Mouse (Mus musculus) limb, embryonic 14.5 days (tissue): ENCODE data around the gene Gna12. TPM values are rescaled to one million over a fixed set of nuclear protein-coding genes. Genes with fewer than 3 reads are reported as not detected.

Experiments used
- ATAC-seq: fragments of 200-750 bp; cut with Nextera tagmentation; 2 replicates; pipeline ENCODE4 v1.8.0; 2017; ENCODE audit warnings: low read depth, moderate number of reproducible peaks, moderate TSS enrichment; ENCODE audit not compliant: low FRiP score
- DNase-seq: peaks from one replicate; pipeline ENCODE4 v3.0.0-alpha.2; 2015; ENCODE audit warnings: low spot score
- H3K27ac ChIP-seq: fragments of 300-500 bp; sonication (generic); replicated peaks from 2 replicates; pipeline ENCODE4 v1.5.1; 2014; ENCODE audit warnings: low read depth, mild to moderate bottlenecking, low read length, moderate library complexity, mixed read lengths
- H3K27me3 ChIP-seq: fragments of 300-500 bp; sonication (generic); 2 replicates; pipeline ENCODE4 v1.6.1; 2014; ENCODE audit warnings: low read length, mixed read lengths; ENCODE audit not compliant: control insufficient read depth, insufficient read depth
- H3K36me3 ChIP-seq: fragments of 300-500 bp; sonication (generic); 2 replicates; pipeline ENCODE4 v1.6.1; 2014; ENCODE audit warnings: mild to moderate bottlenecking, low read length, moderate library complexity, mixed read lengths; ENCODE audit not compliant: control insufficient read depth, insufficient read depth
- H3K4me1 ChIP-seq: fragments of 300-500 bp; sonication (generic); 2 replicates; pipeline ENCODE4 v1.6.1; 2014; ENCODE audit warnings: antibody characterized with exemption, low read length, mixed read lengths; ENCODE audit not compliant: control insufficient read depth, insufficient read depth
- H3K4me2 ChIP-seq: fragments of 300-500 bp; sonication (generic); replicated peaks from 2 replicates; pipeline ENCODE4 v1.6.1; 2014; ENCODE audit warnings: low read depth, mild to moderate bottlenecking, low read length, moderate library complexity; ENCODE audit not compliant: severe bottlenecking
- H3K4me3 ChIP-seq: fragments of 300-500 bp; sonication (generic); replicated peaks from 2 replicates; pipeline ENCODE4 v1.5.1; 2014; ENCODE audit warnings: low read length
- H3K9ac ChIP-seq: fragments of 300-500 bp; sonication (generic); 2 replicates; pipeline ENCODE4 v1.6.1; 2014; ENCODE audit warnings: mild to moderate bottlenecking, low read depth, low read length, moderate library complexity; ENCODE audit not compliant: severe bottlenecking
- H3K9me3 ChIP-seq: fragments of 300-500 bp; sonication (generic); 2 replicates; pipeline ENCODE4 v1.6.1; 2016; ENCODE audit warnings: low read length; ENCODE audit not compliant: control insufficient read depth
- POLR2A ChIP-seq: fragments of 200-500 bp; IDR thresholded peaks from 2 replicates; pipeline ENCODE4 v1.8.0; 2012; ENCODE audit warnings: inconsistent platforms, mild to moderate bottlenecking, moderate library complexity, borderline replicate concordance; ENCODE audit not compliant: insufficient read depth, insufficient read length; ENCODE audit errors: extremely low read depth
- WGBS: fragments of 180-500 bp; shearing (Covaris S2); extraction: QIAGEN DNeasy Blood & Tissue Kit; methylation state at CpG from one replicate; pipeline ENCODE4 v1.1.7; 2014; 5-methylcytosine and 5-hydroxymethylcytosine counted together
- polyA plus RNA-seq, 2 experiments: library from polyadenylated mRNA; depleted of rRNA in 1 of 2; stranded (reverse) in 1 of 2; unstranded in 1 of 2; fragments of >200 nt; fragmentation: Nextera tagmentation in 1 of 2; extraction: Ambion mirVana in 1 of 2; gene quantifications; 2 replicates each; pipeline versions ENCODE4 v1.2.1 to v1.2.3; 2012 to 2014

Gene Gna12
- polyA plus RNA-seq, 2 experiments: 46.7 to 63.8 TPM

- Histone ChIP-seq H3K4me2 (no peak overlapping the region), H3K4me1 (peaks cover 33% of the 10 kb centered on the region), H3K27me3 (no peaks in the 10 kb centered on the region), H3K36me3 (peaks cover 9% of the 10 kb centered on the region; the same call in 1 of the 2 replicates), H3K9me3 (no peaks in the 10 kb centered on the region), H3K9ac (peak overlapping the region; percentile 34; the same call in 1 of the 2 replicates), H3K4me3 (no peak overlapping the region), H3K27ac (peak overlapping the region; percentile 72)
- ATAC-seq: no peak
- no peak for DNase-seq
- no peak for TF ChIP-seq POLR2A
- 48% methylated on average over 7 of the region's 7 CpGs for WGBS
Measured at GRCm38 (mm10) chr5:140772158-140772557, 58.1 kb downstream of the Gna12 start.

GRCm38 (mm10) chr5:140771612-140772011, 58.6 kb downstream of the Gna12 start:
- H3K4me3 ChIP-seq: no peak overlapping the region
- no peak for TF ChIP-seq POLR2A
- DNase-seq (peak; percentile 34), ATAC-seq (no peak)
- WGBS: 13% methylated on average over 6 of the region's 6 CpGs
- H3K36me3 ChIP-seq: peaks cover 9% of the 10 kb centered on the region; the same call in 1 of the 2 replicates
- peak overlapping the region; percentile 72 for H3K27ac ChIP-seq
- H3K9me3 ChIP-seq: no peaks in the 10 kb centered on the region
- no peaks in the 10 kb centered on the region for H3K27me3 ChIP-seq
- H3K4me2 ChIP-seq: peak overlapping the region; percentile 25; the same call in 1 of the 2 replicates
- peaks cover 33% of the 10 kb centered on the region for H3K4me1 ChIP-seq
- peak overlapping the region; percentile 34; the same call in 1 of the 2 replicates for H3K9ac ChIP-seq

DNA sequence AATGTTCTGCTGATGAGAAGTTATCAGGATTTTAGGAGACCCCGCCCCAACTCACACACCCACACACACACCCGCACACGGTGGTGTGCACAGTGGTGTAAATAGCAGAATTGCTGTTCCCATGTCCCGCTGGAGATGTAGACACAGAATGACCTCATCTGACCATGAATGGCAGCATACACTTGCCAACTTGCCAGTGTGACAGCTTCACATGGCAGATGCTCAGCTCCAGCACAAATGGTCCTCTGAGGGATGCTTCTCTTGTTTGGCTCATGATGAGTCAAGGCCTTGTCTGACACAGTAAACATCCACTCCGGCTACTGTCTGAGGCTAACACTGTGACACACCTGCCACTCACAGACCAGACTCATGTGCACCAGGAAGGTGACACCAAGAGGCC, 61.9 kb downstream of the Gna12 start:
- Histone ChIP-seq H3K4me1 (peaks cover 33% of the 10 kb centered on the region), H3K4me3 (no peak overlapping the region), H3K9ac (no peak overlapping the region), H3K4me2 (no peak overlapping the region), H3K36me3 (peaks cover 8% of the 10 kb centered on the region; the same call in 1 of the 2 replicates), H3K27me3 (no peaks in the 10 kb centered on the region), H3K9me3 (no peaks in the 10 kb centered on the region), H3K27ac (peak overlapping the region; percentile 50; the same call in 1 of the 2 replicates)
- ATAC-seq (no peak), DNase-seq (no peak)
- 82% methylated on average over 5 of the region's 5 CpGs for WGBS
- no peak for TF ChIP-seq POLR2A

- peak; percentile 60 for ATAC-seq
- H3K9ac ChIP-seq: 0 out of 2 replicates have a peak overlapping the region, but pooled peaks have one; percentile 13
- peaks cover 3% of the 10 kb centered on the region; the same call in 1 of the 2 replicates for H3K36me3 ChIP-seq
- H3K4me1 ChIP-seq: peaks cover 33% of the 10 kb centered on the region
- H3K9me3 ChIP-seq: no peaks in the 10 kb centered on the region
- peak; percentile 50 for DNase-seq
- H3K27ac ChIP-seq: peak overlapping the region; percentile 50
- 0 out of 2 replicates have a peak overlapping the region, but pooled peaks have one; percentile 2 for H3K4me2 ChIP-seq
- no peak for TF ChIP-seq POLR2A
- WGBS: 64% methylated on average over 9 of the region's 9 CpGs
- H3K27me3 ChIP-seq: no peaks in the 10 kb centered on the region
- no peak overlapping the region for H3K4me3 ChIP-seq
Measured at GRCm38 (mm10) chr5:140767704-140768141, 62.5 kb downstream of the Gna12 start.

- Histone ChIP-seq H3K4me3 (no peak overlapping the region), H3K36me3 (peaks cover 10% of the 10 kb centered on the region), H3K9me3 (no peaks in the 10 kb centered on the region), H3K27ac (no peak overlapping the region), H3K4me2 (no peak overlapping the region), H3K27me3 (no peaks in the 10 kb centered on the region), H3K9ac (no peak overlapping the region), H3K4me1 (peaks cover 22% of the 10 kb centered on the region)
- ATAC-seq (no peak), DNase-seq (no peak)
- 82% methylated on average over 4 of the region's 4 CpGs for WGBS
- no peak for TF ChIP-seq POLR2A
Measured at GRCm38 (mm10) chr5:140766566-140766965, 63.7 kb downstream of the Gna12 start.
